Mouse (Mus musculus) G1E (cell line): ENCODE measurements around the gene Sptlc2.

ENCODE experiments used
- CTCF ChIP-seq: IDR thresholded peaks from 2 replicates; pipeline ENCODE4 v1.5.1; 2012; ENCODE audit warnings: low read depth, low read length, inconsistent platforms, mixed read lengths
- GATA1 ChIP-seq: IDR thresholded peaks from 2 replicates; pipeline ENCODE4 v1.6.1; 2012; ENCODE audit warnings: borderline replicate concordance, low read length, inconsistent platforms, mixed read lengths
- POLR2AphosphoS5 ChIP-seq: IDR thresholded peaks from 2 replicates; pipeline ENCODE4 v1.6.1; 2012; ENCODE audit warnings: low read depth, low read length, inconsistent platforms; ENCODE audit not compliant: insufficient replicate concordance

GRCm38 (mm10) chr12:87319229-87319628, 68.9 kb downstream of the Sptlc2 start:
- TF ChIP-seq CTCF (no peak), GATA1 (no peak), POLR2AphosphoS5 (no peak)
